Mouse (Mus musculus) ZHBTc4 (cell line): Measurements from ENCODE around the gene Tstd1.

Source experiments
- DNase-seq: peaks from one replicate; pipeline ENCODE4 v3.0.0-alpha.2; 2011; ENCODE audit warnings: low read depth, low spot score

The Tstd1 gene

DNA sequence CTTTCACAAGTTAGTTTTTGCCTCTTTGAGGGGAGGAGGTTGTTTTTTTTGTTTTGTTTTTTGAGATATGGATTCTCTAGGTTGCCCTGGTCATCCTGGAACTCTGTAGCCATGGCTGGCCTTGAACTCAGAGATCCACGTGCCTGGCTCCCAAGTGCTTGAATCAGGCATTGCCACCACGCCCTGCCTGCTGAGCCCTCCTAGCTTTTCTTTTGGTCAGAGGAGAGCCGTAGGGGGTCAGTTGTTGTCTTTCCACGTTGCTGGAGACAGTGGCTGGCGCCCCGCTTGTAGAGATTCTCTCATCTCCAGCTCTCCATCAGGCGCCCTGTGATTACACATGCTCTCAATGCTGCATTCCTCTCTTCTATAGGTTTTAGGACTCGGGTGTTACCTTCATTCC is 5.1 kb upstream of the Tstd1 start:
- peak; percentile 81 for DNase-seq

GRCm38 (mm10) chr1:171419291-171419882 is 715 bp downstream of the Tstd1 start:
- DNase-seq, result no peak

- DNase-seq, result no peak
Measured at GRCm38 (mm10) chr1:171419905-171420304, 1.2 kb downstream of the Tstd1 start.

DNA sequence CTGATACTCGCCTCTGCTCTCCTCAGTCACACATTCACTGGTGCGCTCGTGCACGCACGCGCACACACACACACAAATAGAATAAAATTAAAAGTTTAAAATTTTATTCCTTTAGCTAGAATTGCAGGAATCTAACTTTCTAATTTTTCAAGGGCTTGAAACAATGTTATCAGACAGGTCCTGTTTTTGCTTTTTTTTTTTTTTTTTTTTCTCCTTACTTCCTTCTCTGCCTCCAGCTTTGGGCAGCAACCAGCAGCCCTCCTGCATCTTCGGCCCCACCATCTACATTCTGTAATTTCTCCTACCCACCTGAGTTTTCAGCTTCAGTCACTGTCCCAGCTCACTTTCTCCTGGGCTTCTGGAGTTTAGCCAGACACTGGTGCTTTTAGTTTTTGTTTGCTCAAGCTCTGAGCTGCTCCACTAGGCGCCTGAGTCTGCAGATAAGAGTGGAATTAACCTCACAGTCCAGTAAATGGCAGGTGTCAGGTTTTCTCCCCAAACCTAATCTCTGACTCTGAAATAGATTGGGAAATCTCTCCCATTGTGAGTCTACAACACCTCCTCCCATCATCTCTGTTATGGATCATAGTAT is 3.9 kb downstream of the Tstd1 start:
- DNase-seq, result no peak

DNA sequence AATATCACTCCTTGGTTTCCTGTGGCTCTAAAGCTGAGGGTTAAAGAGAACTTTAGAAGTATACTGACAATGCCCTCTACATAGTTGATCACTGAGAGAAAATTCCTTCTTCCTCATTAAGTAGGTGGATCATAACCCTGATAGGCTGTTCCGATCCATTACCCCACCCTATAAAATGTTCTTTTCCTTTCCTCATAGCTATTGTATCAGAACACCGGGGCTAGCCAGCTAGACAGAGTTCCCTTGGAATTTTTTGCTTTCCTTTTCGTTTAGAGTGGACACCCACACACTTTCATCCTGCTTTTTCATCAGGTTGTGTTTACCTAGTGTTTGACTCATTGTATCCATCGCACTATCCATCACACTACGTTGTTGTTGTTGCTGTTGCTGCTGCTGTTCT is 6.0 kb downstream of the Tstd1 start:
- no peak for DNase-seq

DNA sequence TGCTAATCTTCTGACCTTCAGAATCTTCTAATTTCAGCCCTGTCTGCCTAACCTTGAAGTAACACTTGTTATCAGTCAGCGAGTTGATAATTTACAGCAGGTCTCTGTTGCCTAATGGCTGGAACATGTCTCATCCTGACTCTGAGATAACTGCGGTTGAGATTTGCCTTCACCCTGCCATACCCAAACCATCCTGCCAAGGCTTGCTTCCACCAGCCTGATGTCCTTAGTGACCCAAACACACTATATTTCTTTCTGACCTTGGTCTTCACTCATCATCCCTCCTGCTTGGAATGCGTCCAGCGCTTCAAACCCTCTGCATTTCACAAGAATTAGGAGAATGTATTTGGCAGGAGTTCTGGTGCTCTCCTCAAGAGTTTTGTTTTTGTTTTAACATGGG is 6.5 kb downstream of the Tstd1 start:
- DNase-seq, result no peak

DNA sequence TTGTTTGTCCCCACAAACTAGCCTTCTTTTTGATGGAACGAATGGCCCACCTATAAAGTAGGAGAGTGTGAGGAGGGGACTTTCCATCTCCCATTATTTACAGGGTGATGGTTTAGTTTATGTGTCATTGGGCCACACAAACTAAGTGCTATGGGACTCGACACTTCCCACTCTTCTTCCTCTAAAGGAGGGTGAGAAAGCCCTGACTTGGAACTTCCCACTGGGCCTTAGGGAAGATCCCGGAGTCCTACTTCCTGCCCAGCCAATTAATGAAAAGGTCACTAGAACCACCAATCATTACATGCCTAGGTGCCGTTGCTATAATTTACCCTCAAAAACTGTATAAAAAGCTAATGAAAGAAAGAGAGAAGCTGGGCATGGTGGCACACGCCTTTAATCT is 13.5 kb downstream of the Tstd1 start:
- no peak for DNase-seq

DNA sequence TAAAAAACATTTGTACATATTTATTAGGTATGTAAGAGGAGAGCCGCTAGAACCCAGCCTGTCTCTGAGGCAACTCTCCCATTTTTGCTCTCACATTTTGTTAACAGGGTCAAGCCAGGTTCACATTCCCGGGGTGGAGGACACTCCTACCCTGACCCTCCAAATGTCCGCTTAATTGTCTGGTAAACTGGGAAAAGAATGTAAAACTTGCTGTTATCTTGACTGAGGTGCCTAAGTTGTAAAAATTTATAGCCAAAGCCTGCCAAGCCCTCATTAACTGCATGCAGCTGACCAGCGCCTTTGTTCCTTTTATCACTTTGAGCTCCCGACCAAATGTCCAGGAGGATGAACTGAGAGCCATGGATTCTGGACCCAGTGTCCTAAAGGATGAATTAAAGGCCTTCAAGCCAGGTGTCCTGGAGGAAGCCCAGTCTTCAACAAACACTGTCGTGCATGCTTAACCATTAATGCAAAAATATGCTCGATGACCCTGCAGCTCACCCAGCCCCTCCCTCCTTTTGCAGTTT is 16.7 kb downstream of the Tstd1 start:
- DNase-seq, result no peak

DNA sequence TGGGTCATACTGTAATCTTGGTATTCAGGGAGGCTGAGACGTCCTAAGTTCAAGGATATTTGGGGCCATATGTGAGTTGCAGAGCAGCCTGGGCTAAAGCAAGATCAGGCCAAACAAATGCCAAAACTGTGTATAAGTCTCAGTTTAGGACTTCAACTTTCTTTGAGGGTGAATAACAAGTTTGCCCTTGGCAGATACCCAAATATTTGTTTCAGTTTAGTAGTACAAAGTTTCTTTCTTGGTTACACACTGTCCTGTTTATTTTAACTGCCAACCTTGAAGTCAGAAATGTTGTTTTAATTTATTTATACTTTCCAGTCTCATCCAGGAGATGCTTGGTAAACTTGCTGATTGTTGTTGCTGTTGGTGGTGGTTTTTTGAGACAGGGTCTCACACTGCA is 17.3 kb downstream of the Tstd1 start:
- no peak for DNase-seq

GRCm38 (mm10) chr1:171437264-171438013 is 18.8 kb downstream of the Tstd1 start, which contains the start of gene F11r:
F11r (plus strand) TSS chr1:171437535.
- DNase-seq, result peak; percentile 94

DNA sequence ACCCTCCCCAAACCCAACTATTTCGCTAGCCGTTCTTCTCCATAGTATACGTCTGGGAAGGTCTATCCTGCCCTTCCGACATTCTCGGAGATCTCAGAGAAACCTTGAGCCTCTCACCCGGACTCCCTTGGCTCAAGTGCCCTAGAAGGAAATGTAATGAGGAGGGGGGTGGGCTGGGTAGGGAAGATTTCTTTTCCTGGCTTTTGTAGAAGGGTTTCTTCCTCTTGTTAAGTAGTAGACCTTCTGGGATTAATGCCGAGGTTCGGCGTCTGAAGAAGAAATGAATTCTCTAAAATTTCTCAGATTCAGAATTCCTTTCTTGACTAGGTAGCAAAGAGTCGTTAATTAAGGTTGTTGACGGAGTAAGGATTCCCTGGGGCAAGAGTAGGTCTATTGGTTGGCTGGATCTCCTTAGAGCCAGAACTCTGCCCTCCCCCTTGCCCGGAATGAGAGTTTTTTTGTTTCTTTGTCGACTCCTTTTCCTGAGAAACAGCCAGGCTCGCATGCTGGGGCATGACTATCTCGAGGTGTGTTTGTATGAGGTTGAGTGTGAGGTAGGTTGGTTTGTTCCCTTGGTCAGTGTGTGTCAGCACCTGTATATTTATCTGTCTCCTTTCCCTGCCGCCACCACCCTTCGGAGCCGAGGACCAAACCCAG is 19.5 kb downstream of the Tstd1 start:
- DNase-seq, result no peak

- no peak for DNase-seq
Measured at GRCm38 (mm10) chr1:171439072-171439471, 20.4 kb downstream of the Tstd1 start.

- no peak for DNase-seq
Measured at GRCm38 (mm10) chr1:171440025-171440725, 21.5 kb downstream of the Tstd1 start.

DNA sequence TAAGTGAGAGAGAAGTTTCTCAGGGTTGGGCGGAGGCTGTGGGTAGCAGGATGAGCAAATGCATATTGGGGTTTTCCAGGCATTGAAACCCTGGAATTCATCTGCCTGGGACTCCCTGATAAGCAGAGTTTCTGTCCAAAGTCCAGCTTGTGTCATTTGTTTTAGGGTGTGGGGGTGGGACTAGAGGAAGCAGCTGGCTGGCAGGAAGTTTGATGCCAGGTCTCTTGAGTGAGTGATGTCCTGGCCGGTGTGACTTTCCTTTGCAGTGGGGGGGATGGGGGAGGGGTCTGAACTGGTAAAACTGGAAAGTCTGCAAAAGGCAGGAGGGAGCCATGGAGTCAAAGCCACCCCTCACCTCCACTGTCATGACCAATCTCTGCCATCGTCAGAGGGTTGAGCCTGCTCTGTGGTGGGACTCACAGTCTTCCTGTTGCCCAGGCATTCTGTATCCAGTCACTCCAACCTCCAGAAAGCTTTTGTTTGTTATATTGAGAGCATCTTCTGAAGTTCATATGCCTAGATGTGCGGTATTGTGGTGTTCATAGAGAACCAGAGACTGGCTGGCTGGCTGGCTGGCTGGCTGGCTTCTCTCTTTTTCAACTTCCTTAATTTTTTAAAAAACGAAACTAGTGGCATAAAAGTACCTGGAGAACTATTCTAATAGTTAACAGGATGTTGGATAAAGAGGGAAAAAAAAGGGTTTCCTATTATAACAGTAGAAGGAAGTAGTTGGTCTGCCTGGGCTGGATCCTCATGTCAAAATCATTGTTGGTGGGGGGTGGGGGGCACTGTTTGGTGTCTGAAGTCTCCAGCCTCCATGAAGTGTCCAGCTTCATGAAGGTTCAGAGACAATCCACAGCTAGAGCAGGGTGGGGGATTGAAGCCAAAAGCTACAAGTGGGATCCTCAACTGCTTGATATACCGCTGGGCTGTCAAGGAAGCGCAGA is 23.1 kb downstream of the Tstd1 start:
- DNase-seq, result no peak

DNA sequence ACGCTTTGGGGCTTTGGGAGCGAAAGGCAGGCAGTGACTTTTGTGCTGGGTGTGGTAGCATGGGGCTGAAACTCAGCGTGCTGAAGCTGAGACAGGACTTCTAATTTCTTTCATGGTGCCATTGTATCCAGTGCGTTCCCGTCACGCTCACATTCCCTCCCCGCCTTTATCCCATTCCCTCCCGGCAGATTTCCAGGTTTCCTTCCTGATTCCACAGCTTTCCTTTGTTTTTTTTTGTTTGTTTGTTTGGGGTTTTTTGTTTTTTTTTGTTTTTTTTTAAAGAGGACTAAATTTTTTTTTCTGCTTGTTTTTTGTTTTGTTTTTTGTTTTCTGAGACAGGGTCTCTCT is 23.7 kb downstream of the Tstd1 start:
- no peak for DNase-seq

- no peak for DNase-seq
Measured at GRCm38 (mm10) chr1:171445050-171445449, 26.4 kb downstream of the Tstd1 start.

DNA sequence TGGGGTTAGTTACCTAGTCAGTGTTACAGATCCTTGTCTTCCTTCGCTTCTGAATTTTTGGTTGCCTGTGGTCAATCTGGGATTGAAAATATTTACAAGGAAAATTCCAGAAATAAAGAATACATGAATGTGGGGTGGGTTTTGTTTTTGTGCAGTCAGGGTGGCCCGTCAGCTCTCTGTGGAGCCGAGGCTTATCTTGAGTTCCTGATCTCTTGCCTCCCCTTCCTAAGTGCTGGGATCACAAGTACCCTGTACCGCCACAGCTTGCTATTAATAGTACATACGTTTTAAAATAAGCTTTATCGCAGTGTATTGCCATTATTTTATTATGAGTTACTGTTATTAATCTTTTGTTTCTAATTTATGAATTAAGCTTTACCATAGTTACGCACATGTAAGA is 28.2 kb downstream of the Tstd1 start:
- no peak for DNase-seq

DNA sequence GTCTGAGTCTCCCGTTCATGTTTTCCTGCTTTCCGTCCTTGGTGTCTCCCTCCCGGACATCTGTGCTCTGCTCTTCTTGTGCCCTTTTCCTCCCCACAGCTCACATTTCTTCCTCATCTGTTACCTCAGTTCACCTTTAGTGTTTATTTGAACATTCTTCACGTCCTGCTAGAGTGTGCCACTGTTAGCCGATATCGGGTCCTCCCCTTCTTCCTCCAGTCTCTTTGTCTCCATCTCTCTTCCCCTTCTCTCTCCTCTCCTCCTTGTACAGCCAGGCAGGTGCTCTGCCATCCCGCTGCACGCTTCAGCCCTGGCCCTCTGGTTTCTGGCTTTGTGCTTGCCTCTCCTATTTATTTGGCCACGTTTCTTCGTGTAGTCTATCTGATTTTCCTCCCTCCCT is 29.0 kb downstream of the Tstd1 start:
- DNase-seq, result no peak

DNA sequence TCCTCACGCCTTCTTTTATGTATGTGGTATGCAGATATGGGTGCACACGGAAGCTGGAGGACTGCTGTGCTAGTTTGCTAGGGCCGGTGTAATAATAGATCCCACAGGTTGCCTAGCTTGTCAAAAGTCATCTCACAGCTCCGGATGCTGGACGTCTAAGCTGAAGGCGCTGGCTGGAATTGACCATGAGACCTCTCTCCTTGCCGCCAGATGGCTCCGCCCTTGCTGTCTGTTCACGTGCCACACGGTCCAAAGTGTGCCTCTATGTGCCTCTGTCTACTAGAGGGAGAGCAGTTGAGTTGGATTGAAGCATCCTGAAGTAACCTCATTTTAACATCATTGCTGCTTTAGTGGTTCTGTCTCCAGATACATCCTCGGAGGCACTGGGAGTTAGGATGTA is 31.4 kb downstream of the Tstd1 start:
- DNase-seq, result no peak

- DNase-seq, result no peak
Measured at GRCm38 (mm10) chr1:171451001-171451400, 32.3 kb downstream of the Tstd1 start.

DNA sequence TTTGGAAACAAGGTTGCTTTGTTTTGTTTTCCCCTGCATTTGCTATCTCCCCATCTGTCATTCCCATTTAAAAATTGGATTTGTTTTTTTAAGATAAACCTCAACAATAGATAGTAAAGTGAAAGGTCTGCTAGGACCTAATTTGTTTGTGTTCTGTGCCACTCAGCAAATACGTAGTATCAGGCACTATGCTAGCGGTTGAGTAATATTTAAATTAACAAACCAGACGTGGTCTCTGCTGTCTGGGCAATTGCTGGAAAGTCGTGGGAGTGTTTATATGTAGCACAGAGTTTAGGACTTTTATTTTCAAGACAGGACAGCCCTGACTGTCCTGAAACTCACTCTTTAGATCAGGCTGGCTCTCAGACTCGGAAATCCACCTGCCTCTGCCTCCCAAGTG is 33.9 kb downstream of the Tstd1 start:
- DNase-seq, result no peak
